In the genomic region with DNA sequence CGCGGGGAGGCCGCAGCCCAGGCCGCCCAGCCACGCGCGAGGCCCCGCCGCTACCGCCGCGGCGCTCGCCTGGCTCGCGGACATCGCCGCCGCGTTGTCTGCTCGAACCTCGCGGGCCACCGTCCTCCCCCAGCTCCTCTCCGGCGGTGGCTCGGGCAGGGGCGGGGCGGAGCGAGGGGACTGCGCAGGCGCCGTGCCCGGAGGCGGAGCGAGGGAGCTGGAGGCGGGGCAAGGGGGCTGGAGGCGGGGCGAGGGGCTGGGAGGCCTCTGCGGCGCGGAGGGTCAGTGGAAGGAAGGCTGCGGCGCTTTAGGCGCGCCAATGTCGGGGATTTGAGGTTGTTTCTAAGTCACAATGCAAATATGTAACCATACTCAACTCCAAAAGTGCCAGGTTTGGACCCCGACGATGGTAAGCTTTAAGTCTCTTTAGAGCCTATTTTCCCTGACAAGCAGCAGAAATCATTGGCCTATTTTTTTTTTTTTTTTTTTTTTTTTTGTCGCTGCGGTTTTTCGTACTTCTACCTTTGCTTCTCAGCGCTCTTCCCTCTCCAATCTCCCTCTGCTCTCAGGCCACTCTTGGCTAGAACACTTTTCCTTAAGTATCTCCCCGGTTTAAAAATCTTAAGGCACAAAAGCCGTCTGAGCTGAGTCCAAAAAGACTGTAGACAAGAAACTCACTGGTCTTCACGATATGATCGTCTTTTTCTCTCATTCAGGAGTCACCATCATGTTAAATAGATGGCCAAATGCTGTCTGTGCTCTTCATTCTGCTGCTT, we compare ENCODE assay signal across 8 mouse cellular contexts. TPM values are rescaled to one million over a fixed set of nuclear protein-coding genes. Genes with fewer than 3 reads are reported as not detected.
DNase-seq lines count a peak whose midpoint lies in the region; ATAC-seq and TF ChIP-seq lines count a peak whose summit lies in the region.

TSS of gene Arl5a (minus strand) at position 155 of the 776 bp plus-strand sequence.

- H3K9ac ChIP-seq in ES-Bruce4 (ENCODE audit: low read depth, poor library complexity, severe bottlenecking), result peak within 1 kb of the TSS; percentile 95
- peak within 1 kb of the TSS; percentile 91 for H3K9ac ChIP-seq in forebrain, embryonic 15.5 days (replicated peaks)

- WGBS in forebrain, embryonic 15.5 days, result under 1% methylated on average over 57 of the region's 57 CpGs
- whole genome bisulfite sequencing in lung, adult 2 months, result 1% methylated on average over 56 of the region's 57 CpGs

- peak; percentile 82 for TF ChIP-seq POLR2A in ES-Bruce4 (IDR thresholded peaks at IDR 0.05; ENCODE audit: insufficient read depth, low read length)
- peak; percentile 92; the same call in 1 of the 2 replicates for TF ChIP-seq POLR2A in lung, adult 2 months (IDR thresholded peaks at IDR 0.05; ENCODE audit: borderline replicate concordance, extremely low read depth, low read depth, low read length)

- TF ChIP-seq EP300 in ES-Bruce4 (IDR thresholded peaks at IDR 0.05; ENCODE audit: insufficient read depth, low read depth, low read length), result no peak

- H3K4me1 ChIP-seq in ES-Bruce4 (ENCODE audit: control insufficient read depth, insufficient read depth, low read length), result peaks cover 2% of the 10 kb centered on the region
- peaks cover 34% of the 10 kb centered on the region for H3K4me1 ChIP-seq in forebrain, embryonic 15.5 days
- peaks cover 20% of the 10 kb centered on the region for H3K4me1 ChIP-seq in lung, adult 2 months (ENCODE audit: control insufficient read depth, insufficient read depth, low read length)

- no peaks in the 10 kb centered on the region for H3K9me3 ChIP-seq in ES-Bruce4 (replicated peaks; ENCODE audit: control insufficient read depth, insufficient read depth, low read length, poor library complexity, severe bottlenecking)
- H3K9me3 ChIP-seq in forebrain, embryonic 15.5 days, result no peaks in the 10 kb centered on the region

- H3K27ac ChIP-seq in ES-Bruce4 (ENCODE audit: insufficient read depth, low read length), result no peak within 1 kb of the TSS; the same call in 1 of the 2 replicates
- peak within 1 kb of the TSS; percentile 88 for H3K27ac ChIP-seq in forebrain, embryonic 15.5 days (replicated peaks)

- no peak for TF ChIP-seq CTCF in ES-Bruce4 (IDR thresholded peaks at IDR 0.05; ENCODE audit: low read depth, low read length)
- TF ChIP-seq CTCF in lung, adult 2 months (IDR thresholded peaks at IDR 0.05; ENCODE audit: insufficient read depth, low read length), result no peak

- peak within 1 kb of the TSS; percentile 83 for H3K4me3 ChIP-seq in ES-Bruce4 (ENCODE audit: low read depth, low read length)
- H3K4me3 ChIP-seq in forebrain, embryonic 15.5 days, result peak within 1 kb of the TSS; percentile 100
- H3K4me3 ChIP-seq in lung, adult 2 months (replicated peaks; ENCODE audit: extremely low read depth, low read depth, low read length), result peak within 1 kb of the TSS; percentile 99

- no peaks in the 10 kb centered on the region for H3K27me3 ChIP-seq in ES-Bruce4 (ENCODE audit: control insufficient read depth, insufficient read depth, low read length, poor library complexity, severe bottlenecking)
- H3K27me3 ChIP-seq in forebrain, embryonic 15.5 days, result no peaks in the 10 kb centered on the region

- DNase-seq in cerebellum, adult 11 months, result peak; percentile 93
- DNase-seq in heart, postnatal 25 days (ENCODE audit: low spot score), result peak; percentile 89
- DNase-seq in layer of hippocampus, adult 18-20 months (ENCODE audit: low spot score in 2 of 2), result peak; percentile 94 to 95
- peak; percentile 94 for DNase-seq in lung, adult 2 months
- DNase-seq in thymus, adult 18-20 months, result peak; percentile 83 to 87

- peak; percentile 94 for ATAC-seq in forebrain, embryonic 15.5 days (replicated peaks)
- peak; percentile 87 for ATAC-seq in neutrophil, adult 5-6 weeks (ENCODE audit: extremely low read depth, insufficient number of reproducible peaks, low FRiP score, poor library complexity, severe bottlenecking)

- no peaks in the 10 kb centered on the region for H3K36me3 ChIP-seq in ES-Bruce4 (ENCODE audit: control insufficient read depth, insufficient read depth, low read length, poor library complexity, severe bottlenecking)
- no peaks in the 10 kb centered on the region for H3K36me3 ChIP-seq in forebrain, embryonic 15.5 days

- intact Hi-C loops in heart, postnatal 25 days (cut with DNase I), result loop anchor here (5.0 to 10.0 kb wide), 5 partner anchors 147 to 760 kb away; partner anchors contain the start of genes Nmi and Rif1

- H3K4me2 ChIP-seq in forebrain, embryonic 15.5 days (replicated peaks), result peak within 1 kb of the TSS; percentile 52

RNA-seq across cellular contexts. Expression of gene Arl5a, which starts in this region (rescaled TPM):
- 48.4 and 53.1 TPM in 2 replicates for polyA plus RNA-seq in ES-Bruce4 (2011; ENCODE audit: insufficient read depth, insufficient read length, low read depth, missing spikeins)
- polyA plus RNA-seq in forebrain, embryonic 15.5 days (2015; fragmentation: Nextera tagmentation; extraction: Ambion mirVana), result 49.3 and 50.4 TPM in 2 replicates
- total RNA-seq in heart, postnatal 25 days (2021), result 10 to 100 TPM; 35.3 to 38.2 TPM
- 10 to 100 TPM; 61.4 to 66.2 TPM for total RNA-seq in layer of hippocampus, adult 18-20 months (2021)
- polyA plus RNA-seq in lung, adult 2 months (2012; rRNA removed), result 8.1 and 13.0 TPM in 2 replicates
- 31.9 and 32.9 TPM in 2 replicates for total RNA-seq in neutrophil, adult 5-6 weeks (2017)
